Mouse (Mus musculus) brain, embryonic 14.5 days (tissue): ENCODE results near the gene Lnp1. TPM values are rescaled to one million over a fixed set of nuclear protein-coding genes. Genes with fewer than 3 reads are reported as not detected.

ENCODE experiments used
- DNase-seq: peaks from one replicate; pipeline ENCODE4 v3.0.0-alpha.2; 2011; ENCODE audit warnings: low read depth
- CTCF ChIP-seq: fragments of 200-500 bp; IDR thresholded peaks from 2 replicates; pipeline ENCODE4 v1.5.1; 2012; ENCODE audit warnings: inconsistent platforms, mild to moderate bottlenecking, moderate library complexity, borderline replicate concordance; ENCODE audit not compliant: insufficient read depth, insufficient read length; ENCODE audit errors: extremely low read depth
- POLR2A ChIP-seq: fragments of 200-500 bp; IDR thresholded peaks from 2 replicates; pipeline ENCODE4 v1.6.1; 2012; ENCODE audit warnings: mild to moderate bottlenecking, inconsistent platforms, borderline replicate concordance; ENCODE audit not compliant: poor library complexity, insufficient read depth, insufficient read length, severe bottlenecking; ENCODE audit errors: extremely low read depth
- polyA plus RNA-seq: library from polyadenylated mRNA; depleted of rRNA; stranded (reverse); fragments of >200 nt; gene quantifications from 2 replicates; pipeline ENCODE4 v1.2.3, GENCODE M21; 2012; rRNA removed

Gene Lnp1
- polyA plus RNA-seq, 1 experiment, result 0.14 TPM

GRCm38 (mm10) chr16:56884811-56885210 is 43.0 kb downstream of the Lnp1 start:
- no peak for DNase-seq
- TF ChIP-seq POLR2A (no peak), CTCF (no peak)

GRCm38 (mm10) chr16:56873410-56873809 is 54.5 kb downstream of the Lnp1 start:
- DNase-seq, result no peak
- TF ChIP-seq POLR2A (no peak), CTCF (no peak)

- TF ChIP-seq POLR2A (no peak), CTCF (no peak)
- DNase-seq, result no peak
These were observed 57.4 kb downstream of the Lnp1 start for GRCm38 (mm10) chr16:56870458-56870857.

GRCm38 (mm10) chr16:56868361-56868760 is 59.5 kb downstream of the Lnp1 start:
- TF ChIP-seq CTCF (no peak), POLR2A (no peak)
- no peak for DNase-seq

- DNase-seq, result peak; percentile 22
- TF ChIP-seq CTCF (no peak), POLR2A (no peak)
These were observed 60.3 kb downstream of the Lnp1 start for GRCm38 (mm10) chr16:56867591-56867990.

Other genes with a start within 250 kb of the Lnp1 start
- 122 and 130 TPM in 2 replicates for gene Tfg, start 210.6 kb downstream of the Lnp1 start, polyA plus RNA-seq
- gene Adgrg7, start 132.2 kb downstream of the Lnp1 start, polyA plus RNA-seq, result 0.03 TPM in 1 of 2 replicates, not detected in the other
- gene Tmem45a, start 41.9 kb downstream of the Lnp1 start, polyA plus RNA-seq, result 3.2 and 4.0 TPM in 2 replicates
- not detected in 2 replicates for gene Tmem45a2, start 143.3 kb upstream of the Lnp1 start, polyA plus RNA-seq
- 41.7 and 53.8 TPM in 2 replicates for gene Tomm70a, start 193.6 kb upstream of the Lnp1 start, polyA plus RNA-seq
- 20.9 and 23.8 TPM in 2 replicates for gene Nit2, start 239.3 kb upstream of the Lnp1 start, polyA plus RNA-seq